Mouse (Mus musculus): ENCODE data around the gene Ttc39d. TPM values are rescaled to one million over a fixed set of nuclear protein-coding genes. Genes with fewer than 3 reads are reported as not detected.
"Not testable (repeated sequence)": the region's sequence is repeated elsewhere in the genome, so short reads cannot be mapped to it uniquely, and the experiment has no call there.

Gene Ttc39d
- polyA plus RNA-seq, 1 experiment: 0.20 TPM

- no peak for TF ChIP-seq GATA1 (IDR thresholded peaks at IDR 0.05; ENCODE audit: borderline replicate concordance, low read length)
- TF ChIP-seq FLI1 (IDR thresholded peaks at IDR 0.05; ENCODE audit: low read length): no peak
- Histone ChIP-seq H3K9me3 (no peaks in the 10 kb centered on the region), H3K4me1 (peaks cover 19% of the 10 kb centered on the region; the same call in 1 of the 2 replicates)
Observed at GRCm38 (mm10) chr17:80169792-80170191, 37.5 kb upstream of the Ttc39d start.

GRCm38 (mm10) chr17:80170951-80171350 lies 36.3 kb upstream of the Ttc39d start:
- TF ChIP-seq GATA1 (IDR thresholded peaks at IDR 0.05; ENCODE audit: borderline replicate concordance, low read length) (no peak), FLI1 (IDR thresholded peaks at IDR 0.05; ENCODE audit: low read length) (no peak)
- Histone ChIP-seq H3K4me1 (peaks cover 23% of the 10 kb centered on the region), H3K9me3 (no peaks in the 10 kb centered on the region), H3K36me3 (replicated peaks; ENCODE audit: low read length) (no peaks in the 10 kb centered on the region), H3K4me3 (replicated peaks) (no peak overlapping the region), H3K27me3 (replicated peaks) (peaks cover 30% of the 10 kb centered on the region)

More at GRCm38 (mm10) chr17:80169792-80170191, 37.5 kb upstream of the Ttc39d start:
- no peaks in the 10 kb centered on the region for H3K36me3 ChIP-seq (replicated peaks; ENCODE audit: low read length)
- H3K27me3 ChIP-seq (replicated peaks): peaks cover 36% of the 10 kb centered on the region
- no peak overlapping the region for H3K4me3 ChIP-seq (replicated peaks)

- Histone ChIP-seq H3K4me1 (peaks cover 23% of the 10 kb centered on the region), H3K9me3 (no peaks in the 10 kb centered on the region), H3K36me3 (replicated peaks; ENCODE audit: low read length) (no peaks in the 10 kb centered on the region), H3K4me3 (replicated peaks) (no peak overlapping the region), H3K27me3 (replicated peaks) (peaks cover 24% of the 10 kb centered on the region)
- TF ChIP-seq GATA1 (IDR thresholded peaks at IDR 0.05; ENCODE audit: borderline replicate concordance, low read length): no peak
- TF ChIP-seq FLI1 (IDR thresholded peaks at IDR 0.05; ENCODE audit: low read length): no peak
Observed at GRCm38 (mm10) chr17:80171948-80172347, 35.3 kb upstream of the Ttc39d start.

GRCm38 (mm10) chr17:80172761-80173160 lies 34.5 kb upstream of the Ttc39d start:
- Histone ChIP-seq H3K9me3 (no peaks in the 10 kb centered on the region), H3K4me3 (replicated peaks) (no peak overlapping the region), H3K27me3 (replicated peaks) (peaks cover 17% of the 10 kb centered on the region), H3K36me3 (replicated peaks; ENCODE audit: low read length) (no peaks in the 10 kb centered on the region), H3K4me1 (peaks cover 21% of the 10 kb centered on the region)
- TF ChIP-seq FLI1 (IDR thresholded peaks at IDR 0.05; ENCODE audit: low read length): no peak
- no peak for TF ChIP-seq GATA1 (IDR thresholded peaks at IDR 0.05; ENCODE audit: borderline replicate concordance, low read length)

GRCm38 (mm10) chr17:80173708-80174107 lies 33.6 kb upstream of the Ttc39d start:
- Histone ChIP-seq H3K4me1 (peaks cover 19% of the 10 kb centered on the region), H3K9me3 (no peaks in the 10 kb centered on the region), H3K36me3 (replicated peaks; ENCODE audit: low read length) (no peaks in the 10 kb centered on the region), H3K4me3 (replicated peaks) (no peak overlapping the region), H3K27me3 (replicated peaks) (peaks cover 13% of the 10 kb centered on the region)
- TF ChIP-seq FLI1 (IDR thresholded peaks at IDR 0.05; ENCODE audit: low read length) (no peak), GATA1 (IDR thresholded peaks at IDR 0.05; ENCODE audit: borderline replicate concordance, low read length) (no peak)

- H3K4me1 ChIP-seq: peaks cover 19% of the 10 kb centered on the region
- H3K9me3 ChIP-seq: no peaks in the 10 kb centered on the region
- no peaks in the 10 kb centered on the region for H3K36me3 ChIP-seq (replicated peaks; ENCODE audit: low read length)
- TF ChIP-seq FLI1 (IDR thresholded peaks at IDR 0.05; ENCODE audit: low read length) (no peak), GATA1 (IDR thresholded peaks at IDR 0.05; ENCODE audit: borderline replicate concordance, low read length) (no peak)
- peaks cover 10% of the 10 kb centered on the region for H3K27me3 ChIP-seq (replicated peaks)
- no peak overlapping the region for H3K4me3 ChIP-seq (replicated peaks)
Observed at GRCm38 (mm10) chr17:80174146-80174545, 33.1 kb upstream of the Ttc39d start.

GRCm38 (mm10) chr17:80174699-80175385 lies 32.4 kb upstream of the Ttc39d start:
- TF ChIP-seq GATA1 (IDR thresholded peaks at IDR 0.05; ENCODE audit: borderline replicate concordance, low read length) (no peak), FLI1 (IDR thresholded peaks at IDR 0.05; ENCODE audit: low read length) (no peak)
- Histone ChIP-seq H3K9me3 (no peaks in the 10 kb centered on the region), H3K36me3 (replicated peaks; ENCODE audit: low read length) (no peaks in the 10 kb centered on the region), H3K4me3 (replicated peaks) (peak overlapping the region; percentile 60), H3K4me1 (peaks cover 19% of the 10 kb centered on the region), H3K27me3 (replicated peaks) (peaks cover 10% of the 10 kb centered on the region)

- no peaks in the 10 kb centered on the region for H3K36me3 ChIP-seq (replicated peaks; ENCODE audit: low read length)
- H3K9me3 ChIP-seq: no peaks in the 10 kb centered on the region
- TF ChIP-seq GATA1 (IDR thresholded peaks at IDR 0.05; ENCODE audit: borderline replicate concordance, low read length) (no peak), FLI1 (IDR thresholded peaks at IDR 0.05; ENCODE audit: low read length) (no peak)
- peaks cover 10% of the 10 kb centered on the region for H3K27me3 ChIP-seq (replicated peaks)
- no peak overlapping the region for H3K4me3 ChIP-seq (replicated peaks)
- peaks cover 19% of the 10 kb centered on the region for H3K4me1 ChIP-seq
Observed at GRCm38 (mm10) chr17:80175386-80175739, 31.9 kb upstream of the Ttc39d start.

- Histone ChIP-seq H3K4me1 (peaks cover 19% of the 10 kb centered on the region), H3K27me3 (replicated peaks) (peaks cover 6% of the 10 kb centered on the region), H3K4me3 (replicated peaks) (no peak overlapping the region), H3K36me3 (replicated peaks; ENCODE audit: low read length) (no peaks in the 10 kb centered on the region), H3K9me3 (no peaks in the 10 kb centered on the region)
- TF ChIP-seq FLI1 (IDR thresholded peaks at IDR 0.05; ENCODE audit: low read length) (no peak), GATA1 (IDR thresholded peaks at IDR 0.05; ENCODE audit: borderline replicate concordance, low read length) (no peak)
Observed at GRCm38 (mm10) chr17:80175966-80176365, 31.3 kb upstream of the Ttc39d start.

GRCm38 (mm10) chr17:80178846-80179245 lies 28.4 kb upstream of the Ttc39d start:
- not testable (repeated sequence) for H3K9me3 ChIP-seq; H3K4me3 ChIP-seq (replicated peaks); H3K36me3 ChIP-seq (replicated peaks; ENCODE audit: low read length); H3K27me3 ChIP-seq (replicated peaks)
- H3K4me1 ChIP-seq: peaks cover 15% of the 10 kb centered on the region

Measured in megakaryocyte, embryonic 14.5 days (primary cell).